Mouse (Mus musculus) inflammation-experienced regulatory T-cells, adult 16 weeks (primary cell): ENCODE measurements around the gene Mogat1. TPM values are rescaled to one million over a fixed set of nuclear protein-coding genes. Genes with fewer than 3 reads are reported as not detected.

Experiments
- polyA plus RNA-seq: library from polyadenylated mRNA; unstranded; fragments of 100-300 nt; shearing (Covaris generic); gene quantifications from one replicate; pipeline ENCODE4 v1.2.1, GENCODE M21; 2017

Gene Mogat1
- polyA plus RNA-seq, result 0.79 TPM

GRCm38 (mm10) chr1:78510862-78511261 lies at the start of gene Mogat1:
TSS of gene Mogat1 (plus strand) at chr1:78510991.

DNA sequence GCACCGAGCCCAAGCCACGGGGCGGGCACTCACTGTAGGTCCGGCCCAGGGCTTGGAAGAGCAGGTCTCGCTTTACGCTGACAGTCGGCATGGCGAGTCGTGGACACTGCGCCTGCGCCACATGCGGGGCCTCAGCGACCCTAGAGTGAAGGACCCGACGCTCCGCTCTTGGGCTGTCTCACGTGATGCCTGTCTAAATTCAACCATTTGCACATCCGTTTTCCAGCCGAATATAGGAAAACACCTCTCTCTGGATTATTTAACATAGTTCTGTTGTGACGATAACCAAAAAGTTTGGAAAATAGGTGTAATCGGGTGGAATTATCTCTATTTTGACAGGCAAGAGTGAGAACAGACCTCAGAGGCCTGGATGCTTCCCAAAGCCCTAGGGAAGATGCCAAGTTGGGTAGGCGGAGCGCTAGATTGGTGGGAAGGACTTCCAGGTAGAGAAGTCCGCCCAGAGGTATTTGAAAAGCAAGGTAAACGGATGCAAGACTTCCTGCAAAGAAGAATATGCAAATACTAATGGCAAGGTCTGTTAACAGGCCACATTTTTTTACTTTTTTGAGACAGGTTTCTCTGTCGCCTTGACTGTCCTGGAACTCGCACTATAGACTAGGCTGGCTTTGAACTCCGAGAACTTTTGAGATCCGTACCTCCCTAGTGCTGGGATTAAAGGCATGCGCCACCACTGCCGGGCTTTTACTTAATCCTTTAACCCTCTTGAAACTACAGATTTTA lies 21.9 kb upstream of the Mogat1 start, which contains the start of gene Farsb:
TSS of gene Farsb (minus strand) at position 146 of the 741 bp plus-strand sequence.

DNA sequence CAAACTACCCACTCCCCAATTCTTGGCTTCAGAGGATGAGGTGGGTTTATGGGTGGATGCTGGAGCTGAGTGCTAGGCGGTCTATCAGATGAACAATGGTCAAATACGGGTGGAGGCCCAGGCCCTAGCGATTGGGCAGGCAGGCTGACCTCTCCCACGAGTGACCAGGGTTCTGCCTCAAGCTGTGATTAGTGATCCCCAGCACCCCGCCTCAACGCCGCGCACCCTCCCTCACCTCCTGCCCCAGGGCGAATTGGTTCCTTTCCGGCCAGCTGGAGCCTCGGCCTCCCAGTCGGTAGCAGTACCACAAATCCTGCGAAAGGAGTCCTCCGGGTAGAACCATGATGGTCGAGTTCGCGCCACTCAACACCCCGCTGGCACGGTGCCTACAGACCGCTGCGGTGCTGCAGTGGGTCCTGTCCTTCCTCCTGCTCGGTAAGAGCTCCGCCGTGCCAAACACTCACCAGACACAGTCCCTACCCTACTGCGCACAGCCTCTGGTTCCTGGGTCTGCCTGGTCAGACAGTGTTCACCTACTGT lies 900 bp downstream of the Mogat1 start, which contains the start of gene BC035947:
TSS of gene BC035947 (minus strand) at position 538 of the 540 bp plus-strand sequence.

Other genes with a start within 250 kb of the Mogat1 start
- gene Sgpp2, start 200.6 kb upstream of the Mogat1 start, polyA plus RNA-seq, result 0.90 TPM
- 110 TPM for gene Farsb, start 22.1 kb upstream of the Mogat1 start, polyA plus RNA-seq
- gene BC035947, start 1.2 kb downstream of the Mogat1 start, polyA plus RNA-seq, result not detected
- gene Acsl3, start 146.8 kb downstream of the Mogat1 start, polyA plus RNA-seq, result 4.3 TPM
- 0.51 TPM for gene Utp14b, start 147.0 kb downstream of the Mogat1 start, polyA plus RNA-seq